Mouse (Mus musculus) lung, postnatal 0 days (tissue): Measurements from ENCODE around the gene 4930568D16Rik. TPM values are rescaled to one million over a fixed set of nuclear protein-coding genes. Genes with fewer than 3 reads are reported as not detected.

ENCODE experiments used
- ATAC-seq: fragments of 200-750 bp; cut with Nextera tagmentation; 2 replicates; pipeline ENCODE4 v1.8.0; 2017; ENCODE audit warnings: moderate library complexity
- DNase-seq: peaks from one replicate; pipeline ENCODE4 v3.0.0-alpha.2; 2016; ENCODE audit warnings: low spot score
- H3K27ac ChIP-seq: fragments of 300-500 bp; sonication (generic); 2 replicates; pipeline ENCODE4 v1.5.1; 2014; ENCODE audit warnings: antibody characterized with exemption, mild to moderate bottlenecking, low read length, mixed read lengths
- H3K27me3 ChIP-seq: fragments of 300-500 bp; sonication (generic); replicated peaks from 2 replicates; pipeline ENCODE4 v1.6.1; 2014; ENCODE audit warnings: low read length, mixed read lengths; ENCODE audit not compliant: insufficient read depth
- H3K36me3 ChIP-seq: fragments of 300-500 bp; sonication (generic); 2 replicates; pipeline ENCODE4 v1.6.1; 2014; ENCODE audit warnings: low read length, mixed read lengths; ENCODE audit not compliant: insufficient read depth
- H3K4me1 ChIP-seq: fragments of 300-500 bp; sonication (generic); 2 replicates; pipeline ENCODE4 v1.6.1; 2014; ENCODE audit warnings: antibody characterized with exemption, low read depth, low read length, mixed read lengths; ENCODE audit not compliant: insufficient read depth
- H3K4me2 ChIP-seq: fragments of 300-500 bp; sonication (generic); replicated peaks from 2 replicates; pipeline ENCODE4 v1.6.1; 2014; ENCODE audit warnings: low read depth, mild to moderate bottlenecking, low read length, moderate library complexity, mixed read lengths
- H3K4me3 ChIP-seq: fragments of 300-500 bp; sonication (generic); 2 replicates; pipeline ENCODE4 v1.5.1; 2014; ENCODE audit warnings: low read depth, low read length
- H3K9ac ChIP-seq: fragments of 300-500 bp; sonication (generic); replicated peaks from 2 replicates; pipeline ENCODE4 v1.6.1; 2014; ENCODE audit warnings: low read depth, mild to moderate bottlenecking
- H3K9me3 ChIP-seq: fragments of 300-500 bp; sonication (generic); 2 replicates; pipeline ENCODE4 v1.6.1; 2016; ENCODE audit warnings: low read length, mixed read lengths
- CTCF ChIP-seq: IDR thresholded peaks from 2 replicates; pipeline ENCODE4 v1.5.1; 2016; ENCODE audit warnings: antibody characterized with exemption, mild to moderate bottlenecking
- EP300 ChIP-seq: IDR thresholded peaks from 2 replicates; pipeline ENCODE4 v1.6.1; 2016; ENCODE audit warnings: antibody characterized with exemption, mild to moderate bottlenecking, control low read depth
- WGBS: fragments of 180-500 bp; shearing (Covaris S2); extraction: QIAGEN DNeasy Blood & Tissue Kit; methylation state at CpG from one replicate; pipeline ENCODE4 v1.1.7; 2014; 5-methylcytosine and 5-hydroxymethylcytosine counted together
- polyA plus RNA-seq: library from polyadenylated mRNA; unstranded; fragments of >200 nt; fragmentation: Nextera tagmentation; extraction: Ambion mirVana; gene quantifications from 2 replicates; pipeline ENCODE4 v1.2.1, GENCODE M21; 2015

The 4930568D16Rik gene
- polyA plus RNA-seq, 1 experiment from 2014 or later = not detected

GRCm38 (mm10) chr2:35373003-35373402 lies 5.5 kb upstream of the 4930568D16Rik start:
- no peaks in the 10 kb centered on the region for H3K4me1 ChIP-seq

GRCm38 (mm10) chr2:35370686-35371085 lies 3.2 kb upstream of the 4930568D16Rik start:
- H3K27me3 ChIP-seq = no peaks in the 10 kb centered on the region
- no peak overlapping the region for H3K27ac ChIP-seq

More at GRCm38 (mm10) chr2:35373003-35373402, 5.5 kb upstream of the 4930568D16Rik start:
- H3K4me2 ChIP-seq = no peak overlapping the region
- no peaks in the 10 kb centered on the region for H3K27me3 ChIP-seq
- H3K27ac ChIP-seq = no peak overlapping the region
- H3K36me3 ChIP-seq = no peaks in the 10 kb centered on the region
- 20% methylated on average over 3 of the region's 3 CpGs for WGBS
- TF ChIP-seq CTCF = peak; percentile 77
- no peak for TF ChIP-seq EP300
- ATAC-seq = no peak
- no peak overlapping the region for H3K9ac ChIP-seq
- H3K9me3 ChIP-seq = no peaks in the 10 kb centered on the region
- no peak overlapping the region for H3K4me3 ChIP-seq
- DNase-seq = peak; percentile 44

GRCm38 (mm10) chr2:35349184-35349583 lies 18.3 kb downstream of the 4930568D16Rik start:
- no peak overlapping the region for H3K27ac ChIP-seq
- H3K9me3 ChIP-seq = no peaks in the 10 kb centered on the region
- DNase-seq (peak; percentile 91), ATAC-seq (peak; percentile 65)
- WGBS = 35% methylated on average over 5 of the region's 5 CpGs
- no peak overlapping the region for H3K9ac ChIP-seq
- H3K4me3 ChIP-seq = no peak overlapping the region
- no peaks in the 10 kb centered on the region for H3K4me1 ChIP-seq
- H3K27me3 ChIP-seq = no peaks in the 10 kb centered on the region
- no peak overlapping the region for H3K4me2 ChIP-seq
- no peaks in the 10 kb centered on the region for H3K36me3 ChIP-seq
- TF ChIP-seq EP300 = no peak
- peak; percentile 90 for TF ChIP-seq CTCF

More at GRCm38 (mm10) chr2:35370686-35371085, 3.2 kb upstream of the 4930568D16Rik start:
- Histone ChIP-seq H3K4me2 (no peak overlapping the region), H3K36me3 (no peaks in the 10 kb centered on the region), H3K4me3 (no peak overlapping the region), H3K9ac (no peak overlapping the region), H3K9me3 (no peaks in the 10 kb centered on the region), H3K4me1 (no peaks in the 10 kb centered on the region)
- TF ChIP-seq EP300 (no peak), CTCF (no peak)
- no peak for DNase-seq
- no peak for ATAC-seq

- ATAC-seq (no peak), DNase-seq (peak; percentile 30)
- TF ChIP-seq CTCF (no peak), EP300 (no peak)
- Histone ChIP-seq H3K27ac (no peak overlapping the region), H3K4me2 (no peak overlapping the region), H3K27me3 (no peaks in the 10 kb centered on the region), H3K4me1 (no peaks in the 10 kb centered on the region), H3K9ac (no peak overlapping the region), H3K36me3 (no peaks in the 10 kb centered on the region), H3K4me3 (no peak overlapping the region), H3K9me3 (no peaks in the 10 kb centered on the region)
- 45% methylated on average over 2 of the region's 2 CpGs for WGBS
Observed at GRCm38 (mm10) chr2:35345984-35346383, 21.5 kb downstream of the 4930568D16Rik start.

GRCm38 (mm10) chr2:35342605-35343004 lies 24.9 kb downstream of the 4930568D16Rik start:
- no peak overlapping the region for H3K27ac ChIP-seq
- ATAC-seq (no peak; the same call in 1 of the 2 replicates), DNase-seq (peak; percentile 58)
- no peak overlapping the region for H3K4me3 ChIP-seq
- no peaks in the 10 kb centered on the region for H3K36me3 ChIP-seq
- TF ChIP-seq EP300 = peak; percentile 45; the same call in 1 of the 2 replicates
- no peak for TF ChIP-seq CTCF
- 54% methylated on average over 3 of the region's 3 CpGs for WGBS
- H3K9me3 ChIP-seq = no peaks in the 10 kb centered on the region
- H3K9ac ChIP-seq = no peak overlapping the region
- H3K27me3 ChIP-seq = no peaks in the 10 kb centered on the region
- no peak overlapping the region for H3K4me2 ChIP-seq
- no peaks in the 10 kb centered on the region for H3K4me1 ChIP-seq

GRCm38 (mm10) chr2:35338707-35339106 lies 28.8 kb downstream of the 4930568D16Rik start:
- Histone ChIP-seq H3K4me3 (no peak overlapping the region), H3K9me3 (no peaks in the 10 kb centered on the region), H3K4me1 (peaks cover 11% of the 10 kb centered on the region), H3K36me3 (no peaks in the 10 kb centered on the region), H3K9ac (no peak overlapping the region), H3K4me2 (no peak overlapping the region), H3K27me3 (no peaks in the 10 kb centered on the region), H3K27ac (peak overlapping the region; percentile 62)
- TF ChIP-seq EP300 (peak; percentile 71), CTCF (no peak)
- 27% methylated on average over 6 of the region's 6 CpGs for WGBS
- peak; percentile 83 for DNase-seq
- ATAC-seq = no peak

GRCm38 (mm10) chr2:35338036-35338435 lies 29.5 kb downstream of the 4930568D16Rik start:
- Histone ChIP-seq H3K27ac (peak overlapping the region; percentile 62), H3K4me1 (peaks cover 11% of the 10 kb centered on the region), H3K4me3 (no peak overlapping the region), H3K9me3 (no peaks in the 10 kb centered on the region), H3K36me3 (no peaks in the 10 kb centered on the region), H3K9ac (no peak overlapping the region), H3K4me2 (no peak overlapping the region), H3K27me3 (no peaks in the 10 kb centered on the region)
- DNase-seq (no peak), ATAC-seq (no peak)
- 55% methylated on average over 1 of the region's 1 CpGs for WGBS
- TF ChIP-seq EP300 = no peak
- TF ChIP-seq CTCF = no peak
